9 mouse cellular contexts compared by ENCODE assay signal in genomic region chr15:79025687-79026308, GRCm38 (mm10). TPM values are rescaled to one million over a fixed set of nuclear protein-coding genes. Genes with fewer than 3 reads are reported as not detected.
DNase-seq lines count a peak whose midpoint lies in the region; ATAC-seq lines count a peak whose summit lies in the region.
"Had no signal": no experiment of that assay in that cellular context is flagged by ENCODE, and none has a peak within 500 bp of the region (broad histone marks: within the 10 kb centered on the region; RNA-seq: fewer than 3 reads in every experiment).

No protein-coding gene starts in this region.

- H3K4me1 ChIP-seq in hindbrain, embryonic 15.5 days (replicated peaks), result peaks cover 42% of the 10 kb centered on the region
- H3K4me1 ChIP-seq in liver, embryonic 12.5 days, result peaks cover 59% of the 10 kb centered on the region

- H3K27ac ChIP-seq in hindbrain, embryonic 15.5 days (replicated peaks), result no peak overlapping the region
- H3K27ac ChIP-seq in liver, embryonic 12.5 days, result peak overlapping the region; percentile 61

- peak overlapping the region; percentile 47 for H3K4me2 ChIP-seq in hindbrain, embryonic 15.5 days
- H3K4me2 ChIP-seq in liver, embryonic 12.5 days, result peak overlapping the region; percentile 33

- ATAC-seq in cerebellum, adult (ENCODE audit: insufficient number of reproducible peaks, low FRiP score, low TSS enrichment), result no peak
- ATAC-seq in hindbrain, embryonic 15.5 days (ENCODE audit: low FRiP score, low read depth), result no peak
- ATAC-seq in liver, embryonic 12.5 days, result no peak

- no peaks in the 10 kb centered on the region for H3K9me3 ChIP-seq in hindbrain, embryonic 15.5 days
- no peaks in the 10 kb centered on the region for H3K9me3 ChIP-seq in liver, embryonic 12.5 days (replicated peaks)
- H3K9me3 ChIP-seq: megakaryocyte, embryonic 14.5 days had no signal

- H3K36me3 ChIP-seq in hindbrain, embryonic 15.5 days, result no peaks in the 10 kb centered on the region
- no peaks in the 10 kb centered on the region for H3K36me3 ChIP-seq in liver, embryonic 12.5 days

- DNase-seq in cerebellum, adult 9-10 months, result peak; percentile 50
- peak; percentile 43 for DNase-seq in brain, adult 2 months (ENCODE audit: low read depth, low spot score)
- DNase-seq in yolk sac, embryonic 10.5 days (ENCODE audit: low spot score), result peak; percentile 48
- no peak for DNase-seq in layer of hippocampus, postnatal 25 days (ENCODE audit: extremely low spot score in 1 of 2, low spot score in 1 of 2)
- no peak for DNase-seq in gastrocnemius, adult 8-10 months (ENCODE audit: low spot score in 2 of 2)

- no peaks in the 10 kb centered on the region for H3K27me3 ChIP-seq in hindbrain, embryonic 15.5 days
- H3K27me3 ChIP-seq in liver, embryonic 12.5 days (replicated peaks), result peaks cover 85% of the 10 kb centered on the region

- 13% methylated on average over 16 of the region's 18 CpGs for WGBS in hindbrain, embryonic 15.5 days
- 24% methylated on average over 15 of the region's 18 CpGs for WGBS in liver, embryonic 12.5 days (ENCODE audit: insufficient replicate concordance)

- H3K9ac ChIP-seq in hindbrain, embryonic 15.5 days, result no peak overlapping the region
- H3K9ac ChIP-seq in liver, embryonic 12.5 days, result no peak overlapping the region

- H3K4me3 ChIP-seq in hindbrain, embryonic 15.5 days, result peak overlapping the region; percentile 8
- no peak overlapping the region for H3K4me3 ChIP-seq in liver, embryonic 12.5 days
- H3K4me3 ChIP-seq: megakaryocyte, embryonic 14.5 days had no signal

RNA-seq across cellular contexts. Expression of gene H1f0, which starts 2.5 kb away (rescaled TPM):
- 214 and 226 TPM in 2 replicates for polyA plus RNA-seq in hindbrain, embryonic 15.5 days (2015; fragmentation: Nextera tagmentation; extraction: Ambion mirVana)
- 114 and 122 TPM in 2 replicates for polyA plus RNA-seq in liver, embryonic 12.5 days (2016; fragmentation: Nextera tagmentation; extraction: Ambion mirVana)
- total RNA-seq in layer of hippocampus, postnatal 25 days (2021), result 100 to 1,000 TPM; 101 to 108 TPM
- 100 to 1,000 TPM in 1 of 4 experiments, 10 to 100 TPM in 3; 84.7 to 103 (median 92.1) TPM for total RNA-seq in gastrocnemius, adult 8-10 months (2022)

RNA-seq across cellular contexts. Expression of gene Galr3, which starts 15.9 kb away (rescaled TPM):
- 0.13 and 0.38 TPM in 2 replicates for polyA plus RNA-seq in hindbrain, embryonic 15.5 days (2015; fragmentation: Nextera tagmentation; extraction: Ambion mirVana)
- 0.41 and 0.55 TPM in 2 replicates for polyA plus RNA-seq in liver, embryonic 12.5 days (2016; fragmentation: Nextera tagmentation; extraction: Ambion mirVana)
- not detected for total RNA-seq in layer of hippocampus, postnatal 25 days (2021)
- not detected for total RNA-seq in gastrocnemius, adult 8-10 months (2022)

RNA-seq across cellular contexts. Expression of gene Ankrd54, which starts 36.9 kb away (rescaled TPM):
- polyA plus RNA-seq in hindbrain, embryonic 15.5 days (2015; fragmentation: Nextera tagmentation; extraction: Ambion mirVana), result 56.0 and 59.7 TPM in 2 replicates
- polyA plus RNA-seq in liver, embryonic 12.5 days (2016; fragmentation: Nextera tagmentation; extraction: Ambion mirVana), result 58.9 and 61.4 TPM in 2 replicates
- 10 to 100 TPM; 17.2 to 17.3 TPM for total RNA-seq in layer of hippocampus, postnatal 25 days (2021)
- 1 to 10 TPM; 3.1 to 5.8 (median 3.5) TPM for total RNA-seq in gastrocnemius, adult 8-10 months (2022)

RNA-seq across cellular contexts. Expression of gene Eif3l, which starts 49.2 kb away (rescaled TPM):
- 167 and 177 TPM in 2 replicates for polyA plus RNA-seq in hindbrain, embryonic 15.5 days (2015; fragmentation: Nextera tagmentation; extraction: Ambion mirVana)
- polyA plus RNA-seq in liver, embryonic 12.5 days (2016; fragmentation: Nextera tagmentation; extraction: Ambion mirVana), result 188 and 201 TPM in 2 replicates
- 10 to 100 TPM; 71.9 to 74.9 TPM for total RNA-seq in layer of hippocampus, postnatal 25 days (2021)
- total RNA-seq in gastrocnemius, adult 8-10 months (2022), result 10 to 100 TPM; 57.8 to 60.8 (median 60.6) TPM

Comparison
In these comparisons a context has a peak if more than half of its experiments do, and no peak if none do; other contexts are left out.
1. DNase-seq: peak in cerebellum, adult 9-10 months (single experiment), brain, adult 2 months (single experiment) and yolk sac, embryonic 10.5 days (single experiment); none in layer of hippocampus, postnatal 25 days (0 of 2) and gastrocnemius, adult 8-10 months (0 of 2).